Mouse (Mus musculus) cortical plate, adult 2 months (tissue): Measurements from ENCODE around the gene Zap70. TPM values are rescaled to one million over a fixed set of nuclear protein-coding genes. Genes with fewer than 3 reads are reported as not detected.
"Not testable (repeated sequence)": the region's sequence is repeated elsewhere in the genome, so short reads cannot be mapped to it uniquely, and the experiment has no call there.

ENCODE experiments used
- H3K27ac ChIP-seq: fragments of 200-500 bp; 2 replicates; pipeline ENCODE4 v1.5.1; 2012; ENCODE audit warnings: low read length, control low read depth, inconsistent platforms; ENCODE audit not compliant: insufficient read depth
- H3K4me1 ChIP-seq: fragments of 200-500 bp; 2 replicates; pipeline ENCODE4 v1.6.1; 2011; ENCODE audit warnings: low read length; ENCODE audit not compliant: control insufficient read depth, insufficient read depth
- H3K4me3 ChIP-seq: fragments of 200-500 bp; 2 replicates; pipeline ENCODE4 v1.5.1; 2011; ENCODE audit warnings: mild to moderate bottlenecking, low read length, control low read depth; ENCODE audit not compliant: insufficient read depth
- CTCF ChIP-seq: fragments of 200-500 bp; IDR thresholded peaks from 2 replicates; pipeline ENCODE4 v1.5.1; 2011; ENCODE audit warnings: mild to moderate bottlenecking, control low read depth, low read length; ENCODE audit not compliant: insufficient read depth; ENCODE audit errors: extremely low read depth
- POLR2A ChIP-seq: fragments of 200-500 bp; IDR thresholded peaks from 2 replicates; pipeline ENCODE4 v1.6.1; 2011; ENCODE audit warnings: mild to moderate bottlenecking, low read length, control low read depth; ENCODE audit not compliant: insufficient read depth; ENCODE audit errors: extremely low read depth
- polyA plus RNA-seq: library from polyadenylated mRNA; depleted of rRNA; stranded (reverse); fragments of >200 nt; gene quantifications from 2 replicates; pipeline ENCODE4 v1.2.3, GENCODE M21; 2012; rRNA removed

Gene Zap70
- polyA plus RNA-seq, 1 experiment = 2.0 TPM

GRCm38 (mm10) chr1:36815166-36815565 is 53.6 kb downstream of the Zap70 start:
- peaks cover 4% of the 10 kb centered on the region for H3K4me1 ChIP-seq
- TF ChIP-seq CTCF = no peak
- no peak for TF ChIP-seq POLR2A
- H3K27ac ChIP-seq = no peak overlapping the region
- H3K4me3 ChIP-seq = no peak overlapping the region

- not testable (repeated sequence) for H3K27ac ChIP-seq, H3K4me3 ChIP-seq, H3K4me1 ChIP-seq
These were observed 60.3 kb downstream of the Zap70 start for GRCm38 (mm10) chr1:36821918-36822317.

GRCm38 (mm10) chr1:36824356-36824755 is 62.8 kb downstream of the Zap70 start:
- Histone ChIP-seq H3K27ac (no peak overlapping the region), H3K4me3 (no peak overlapping the region), H3K4me1 (no peaks in the 10 kb centered on the region; the same call in 1 of the 2 replicates)
- TF ChIP-seq CTCF (no peak), POLR2A (no peak)

GRCm38 (mm10) chr1:36830913-36831866 is 69.6 kb downstream of the Zap70 start:
- no peak overlapping the region for H3K4me3 ChIP-seq
- H3K4me1 ChIP-seq = peaks cover 4% of the 10 kb centered on the region; the same call in 1 of the 2 replicates
- TF ChIP-seq POLR2A (no peak), CTCF (no peak)
- H3K27ac ChIP-seq = no peak overlapping the region

Other genes with a start within 250 kb of the Zap70 start
- 26.0 and 26.6 TPM in 2 replicates for gene Cnnm3, start 249.9 kb upstream of the Zap70 start, polyA plus RNA-seq
- gene Ankrd23, start 224.9 kb upstream of the Zap70 start, polyA plus RNA-seq = 9.3 and 10.4 TPM in 2 replicates
- gene Gm42417, start 222.4 kb upstream of the Zap70 start, polyA plus RNA-seq = 0.04 and 0.06 TPM in 2 replicates
- 19.2 and 20.0 TPM in 2 replicates for gene Ankrd39, start 214.4 kb upstream of the Zap70 start, polyA plus RNA-seq
- 10.8 and 11.7 TPM in 2 replicates for gene Sema4c, start 203.4 kb upstream of the Zap70 start, polyA plus RNA-seq
- 0.89 and 1.3 TPM in 2 replicates for gene Fam178b, start 78.6 kb upstream of the Zap70 start, polyA plus RNA-seq
- gene Cox5b, start 70.3 kb upstream of the Zap70 start, polyA plus RNA-seq = 654 and 745 TPM in 2 replicates
- gene 4933424G06Rik, start 51.6 kb upstream of the Zap70 start, polyA plus RNA-seq = 0.15 and 0.62 TPM in 2 replicates
- gene Actr1b, start 47.4 kb upstream of the Zap70 start, polyA plus RNA-seq = 479 and 532 TPM in 2 replicates
- 34.0 and 35.3 TPM in 2 replicates for gene Tmem131, start 181.9 kb downstream of the Zap70 start, polyA plus RNA-seq